Mouse (Mus musculus) adrenal gland, adult 18-20 months (tissue): Measurements from ENCODE around the gene Rab40c. TPM values are rescaled to one million over a fixed set of nuclear protein-coding genes. Genes with fewer than 3 reads are reported as not detected.

ENCODE experiments used
- DNase-seq, 2 experiments: peaks; one replicate each; pipeline ENCODE4 v3.0.0; 2021 to 2022; ENCODE audit warnings: low spot score in 2 of 2
- total RNA-seq, 2 experiments: library from RNA; stranded (reverse); gene quantifications; 1 replicate in 1 of 2; 2 replicates in 1 of 2; pipeline ENCODE4 v1.2.3; 2021

The Rab40c gene
- total RNA-seq, 2 experiments from 2014 or later = 20.6 to 32.6 TPM

GRCm38 (mm10) chr17:25860229-25860628 lies 59.3 kb downstream of the Rab40c start:
- DNase-seq = no peak

DNA sequence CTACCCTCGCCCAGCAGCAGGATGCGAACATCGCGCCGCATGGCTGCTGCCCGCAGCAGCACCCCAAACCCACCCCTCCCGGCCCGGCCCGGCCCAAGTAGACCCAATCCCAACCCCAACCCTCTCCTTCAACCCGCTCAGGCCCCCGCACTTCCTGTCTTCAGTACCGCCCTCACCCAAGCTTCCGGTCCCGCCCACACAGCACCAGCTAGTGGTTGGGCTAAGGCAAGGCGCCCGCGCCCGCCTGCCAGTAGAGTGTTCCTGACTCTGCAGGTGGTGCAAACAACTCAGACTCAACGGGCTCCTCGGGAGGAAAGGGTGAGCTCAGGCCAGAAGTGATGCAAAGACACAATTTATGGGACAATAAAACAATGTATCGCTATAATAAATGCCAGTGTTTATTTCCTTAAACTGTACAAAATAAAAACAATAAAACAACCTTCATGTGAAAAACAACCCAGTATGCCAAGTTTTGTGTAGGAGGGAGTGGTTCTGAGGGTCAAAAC lies 75.1 kb downstream of the Rab40c start, which contains the start of gene Rhot2:
Gene Rhot2, minus strand, starts transcription at position 456 of the 506 bp plus-strand sequence.
- peak; percentile 90 to 91 for DNase-seq

GRCm38 (mm10) chr17:25843636-25844395 lies 75.7 kb downstream of the Rab40c start:
- DNase-seq = no peak

DNA sequence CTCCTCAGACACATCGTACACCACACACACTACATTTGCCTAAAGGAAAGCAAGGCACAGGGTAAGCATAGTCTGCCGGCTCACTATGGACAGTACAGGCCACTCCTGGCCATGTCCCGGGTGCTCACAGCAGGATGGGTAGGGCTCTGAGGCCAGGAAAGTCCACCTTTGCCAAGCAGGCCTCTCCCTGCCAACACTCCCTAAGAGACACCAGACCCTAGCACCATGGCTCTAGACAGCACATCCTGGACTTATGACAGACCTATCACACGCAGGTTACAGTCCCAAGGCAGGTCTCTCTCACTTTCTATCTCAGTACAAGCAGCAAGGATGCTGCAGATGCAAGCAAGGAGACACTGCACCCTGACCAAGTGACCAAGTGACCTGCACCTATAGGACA lies 76.4 kb downstream of the Rab40c start:
- no peak for DNase-seq

- no peak for DNase-seq
These were observed 77.0 kb downstream of the Rab40c start for GRCm38 (mm10) chr17:25842509-25842908.

DNA sequence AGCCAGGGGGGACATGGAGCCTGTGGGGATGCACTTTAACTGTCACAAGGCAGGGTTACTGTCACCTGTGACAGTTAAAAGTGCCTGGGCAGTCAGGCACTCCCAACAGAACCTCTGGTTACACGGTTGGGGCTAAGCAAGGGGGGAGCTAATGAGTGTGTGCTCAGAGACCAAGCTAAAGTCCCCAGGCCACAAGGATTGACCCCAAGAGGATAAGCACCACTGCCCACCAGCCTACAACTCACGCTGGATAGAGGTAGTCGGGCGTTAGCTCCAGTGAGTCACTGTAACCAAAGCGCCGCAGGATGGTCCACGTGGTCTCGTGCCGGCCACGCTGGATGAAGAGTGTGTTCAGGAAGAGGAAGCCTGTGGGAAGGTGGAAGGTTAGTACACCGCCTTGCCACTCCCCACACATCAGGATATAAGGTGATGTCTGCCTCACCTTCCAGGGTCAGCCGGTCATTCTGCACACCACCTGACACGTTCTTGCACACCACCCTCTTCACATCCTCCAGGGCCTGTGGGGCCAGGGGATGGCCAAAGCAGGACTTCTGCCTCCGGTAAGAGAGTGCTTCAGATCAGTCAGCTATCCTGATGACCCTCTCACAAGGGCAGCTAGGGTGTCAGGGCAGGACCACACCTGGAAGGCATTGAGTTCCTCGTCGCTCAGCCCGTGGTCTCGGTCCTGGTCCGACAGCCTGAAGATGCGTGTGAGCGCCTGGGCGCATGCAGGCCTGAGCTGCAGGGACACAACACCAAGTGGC lies 78.2 kb downstream of the Rab40c start, which contains the start of gene Gm20683:
Gene Gm20683, minus strand, starts transcription at position 647 of the 764 bp plus-strand sequence.
- DNase-seq = no peak

DNA sequence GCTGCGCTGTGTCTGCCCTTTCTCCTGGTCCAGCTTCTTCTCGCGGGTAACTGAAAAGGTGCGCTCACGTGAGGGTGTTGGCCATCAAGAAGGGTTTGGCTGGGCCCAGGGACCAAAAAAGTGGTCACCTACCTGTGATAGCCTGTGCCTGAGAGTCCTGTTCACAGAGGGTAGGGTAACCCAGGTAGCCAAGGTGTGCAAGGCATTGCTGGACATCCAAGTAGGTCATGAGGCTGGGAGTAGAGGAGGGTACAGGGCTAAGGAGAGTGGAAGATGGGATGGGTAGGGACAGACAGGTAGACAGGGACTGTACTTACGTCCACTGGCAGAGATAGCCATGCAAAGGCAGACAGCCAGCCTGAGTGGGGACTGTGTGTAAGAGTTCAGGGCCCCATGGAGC lies 79.0 kb downstream of the Rab40c start:
- no peak for DNase-seq

DNA sequence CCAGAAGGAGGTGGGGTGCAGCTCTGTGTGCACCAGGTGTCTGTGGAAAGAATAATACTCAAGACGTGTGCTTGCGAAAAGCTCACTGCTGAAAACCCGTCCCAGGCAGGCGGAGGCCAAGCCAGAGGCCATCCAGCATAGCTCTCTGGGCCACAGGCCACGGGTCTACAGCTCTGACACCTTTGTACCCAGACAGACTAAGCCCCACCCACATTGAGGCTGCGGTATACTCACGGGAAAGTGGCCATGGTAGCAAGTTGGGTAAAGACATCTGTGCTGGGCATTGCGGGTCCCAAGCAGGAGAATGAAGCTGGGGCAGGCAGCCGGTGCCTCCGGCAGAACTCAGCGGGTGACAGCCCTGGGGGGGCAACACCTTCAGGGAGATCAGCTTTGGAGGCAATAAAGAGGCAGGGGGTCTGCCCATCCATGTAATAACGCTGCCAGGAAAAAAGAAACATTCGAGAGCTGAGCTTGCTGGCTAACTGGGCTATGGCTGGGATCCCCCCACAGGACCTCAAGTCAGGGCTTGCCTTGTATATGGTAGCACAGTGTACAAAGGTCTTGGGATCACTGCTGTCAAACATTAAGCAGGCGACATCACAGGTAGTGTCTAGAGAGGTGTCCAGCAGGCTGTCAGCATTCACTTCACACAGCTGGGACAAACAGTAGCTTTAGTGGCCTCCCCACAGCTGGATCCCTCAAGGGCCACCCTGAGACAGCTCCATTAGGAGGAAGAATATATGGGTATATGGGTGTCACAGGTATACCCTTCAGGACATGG lies 79.9 kb downstream of the Rab40c start:
- no peak for DNase-seq

GRCm38 (mm10) chr17:25838904-25839303 lies 80.6 kb downstream of the Rab40c start:
- DNase-seq = no peak

- DNase-seq = no peak
These were observed 82.0 kb downstream of the Rab40c start for GRCm38 (mm10) chr17:25837533-25837932.

DNA sequence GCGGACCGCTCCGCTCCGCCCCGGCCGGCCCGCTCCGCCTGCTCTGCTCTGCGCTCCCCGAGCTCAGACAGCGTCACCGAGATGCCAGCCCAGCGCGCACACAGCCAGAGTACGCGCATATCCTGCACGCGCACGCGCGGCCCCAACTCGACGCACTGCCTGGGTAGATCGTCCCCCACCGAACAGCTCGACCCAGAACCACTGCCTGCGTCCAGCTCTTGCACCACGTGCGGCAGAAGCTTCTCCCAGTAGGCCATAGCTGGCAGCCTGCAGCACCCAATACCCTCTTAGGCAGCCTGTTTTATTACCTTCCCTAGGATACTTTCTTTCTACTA lies 82.5 kb downstream of the Rab40c start, which contains the start of gene Rhbdl1:
Gene Rhbdl1, minus strand, starts transcription at position 220 of the 335 bp plus-strand sequence.
- DNase-seq = peak; percentile 68 to 77

- DNase-seq = no peak
These were observed 83.0 kb downstream of the Rab40c start for GRCm38 (mm10) chr17:25836397-25837075.

- DNase-seq = no peak
These were observed 83.7 kb downstream of the Rab40c start for GRCm38 (mm10) chr17:25835816-25836215.

DNA sequence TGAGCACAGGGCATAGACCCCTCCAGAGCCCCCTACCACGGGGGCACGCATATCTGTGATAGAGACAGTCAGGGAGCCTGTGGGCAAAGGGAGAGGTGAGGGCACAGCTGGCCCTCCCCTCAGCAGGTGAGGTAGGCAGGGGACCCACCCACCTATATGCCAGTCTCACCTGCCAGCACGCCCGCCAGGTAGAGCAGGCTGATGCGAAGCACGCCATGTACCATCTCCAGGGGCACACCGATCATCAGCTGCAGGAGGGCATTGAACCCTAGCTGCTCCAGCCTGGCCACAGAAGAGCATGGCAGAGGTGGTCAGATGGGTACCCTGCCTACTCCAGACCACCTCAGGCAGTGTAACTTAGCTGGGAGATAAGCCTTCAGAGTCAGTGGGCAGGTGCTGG lies 84.2 kb downstream of the Rab40c start:
- no peak for DNase-seq

- DNase-seq = no peak
These were observed 84.8 kb downstream of the Rab40c start for GRCm38 (mm10) chr17:25834595-25835222.

GRCm38 (mm10) chr17:25833961-25834594 lies 85.4 kb downstream of the Rab40c start:
- DNase-seq = no peak

DNA sequence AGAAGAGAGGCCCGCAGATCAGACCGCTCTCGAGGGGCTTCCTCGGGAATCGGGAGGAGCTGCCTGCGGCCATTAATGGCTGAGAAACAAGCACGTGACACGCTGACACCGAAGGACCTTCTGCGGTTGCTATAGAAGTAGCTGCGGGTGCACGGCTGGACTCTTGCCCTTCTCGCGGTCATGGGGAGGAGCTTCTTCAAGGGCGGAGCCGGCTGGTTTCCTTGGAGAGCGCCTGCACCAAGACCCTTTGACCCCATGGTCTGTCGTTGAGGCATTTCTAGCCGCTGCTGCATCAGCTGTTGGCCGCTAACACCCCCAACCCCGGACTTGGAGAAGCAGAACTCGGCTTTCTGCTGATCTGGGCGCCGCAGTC lies 86.2 kb downstream of the Rab40c start, which contains the start of gene Stub1:
Gene Stub1, minus strand, starts transcription at position 114 of the 373 bp plus-strand sequence.
- DNase-seq = peak; percentile 85 to 88

GRCm38 (mm10) chr17:25832436-25833290 lies 86.9 kb downstream of the Rab40c start:
- peak; percentile 99 for DNase-seq
